Mouse (Mus musculus): ENCODE measurements at regions not wholly inside any gene's neighbourhood (a gene's known extent, or its start where the extent isn't known, plus 50 kb on each side); places are given as distances from the start of the nearest gene placed in this dataset.

DNA sequence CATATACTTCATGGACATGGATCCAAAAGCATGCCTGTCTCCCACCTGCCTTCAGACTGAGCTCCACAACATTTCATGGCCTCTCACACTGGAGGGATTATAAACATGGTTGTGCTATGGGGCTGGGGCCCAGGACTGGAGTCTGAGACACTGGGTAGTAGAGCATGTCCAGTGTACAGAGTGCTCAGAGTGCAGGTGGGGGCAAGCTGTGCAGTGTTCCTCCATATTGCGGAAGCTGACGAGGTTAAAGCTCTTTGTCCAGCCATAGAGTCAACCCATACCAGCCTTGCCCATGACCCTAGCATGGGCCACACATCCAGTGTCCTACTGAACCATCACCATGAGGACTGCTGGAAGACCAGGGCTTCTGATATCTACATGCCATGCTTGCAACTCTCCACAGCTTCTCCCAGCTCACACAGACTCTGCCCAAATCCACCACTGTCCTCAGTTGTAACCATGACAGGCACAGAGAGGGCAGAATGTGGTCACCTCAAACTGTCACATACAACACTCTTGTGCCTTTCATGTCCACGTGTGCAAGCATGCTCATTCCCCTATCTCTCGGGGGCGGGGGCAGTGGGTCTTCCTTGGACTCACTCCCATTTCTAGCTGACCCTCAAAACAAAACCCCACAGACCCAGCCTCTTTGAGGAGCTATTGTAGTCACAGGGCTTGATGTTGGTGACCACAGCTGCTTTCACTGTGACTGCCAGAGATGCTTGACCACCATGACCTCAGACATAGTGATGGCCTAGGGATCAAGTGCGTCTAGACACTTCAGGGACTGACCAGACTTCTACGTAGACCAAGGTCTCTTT, 55.9 kb downstream of the Tmem121 start:
- DNase-seq (ENCODE audit: low read depth, low spot score) = peak; percentile 82

DNA sequence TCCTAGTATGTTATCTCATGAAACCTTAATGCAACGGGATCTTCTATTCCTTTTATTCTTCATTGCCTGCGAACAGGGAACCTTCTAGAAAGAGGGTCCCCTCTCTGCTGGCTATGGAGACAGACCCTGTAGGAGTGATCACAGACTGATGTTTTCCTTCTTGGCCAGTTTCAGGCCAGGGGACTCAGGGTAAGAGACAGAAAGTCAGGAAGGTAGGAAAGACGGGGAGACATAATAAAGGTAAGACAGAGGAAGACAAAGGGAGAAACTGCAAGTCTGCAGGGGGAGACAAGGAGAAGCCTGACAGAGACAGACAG, 56.4 kb downstream of the Tmem121 start:
- DNase-seq (ENCODE audit: low read depth, low spot score) = no peak

DNA sequence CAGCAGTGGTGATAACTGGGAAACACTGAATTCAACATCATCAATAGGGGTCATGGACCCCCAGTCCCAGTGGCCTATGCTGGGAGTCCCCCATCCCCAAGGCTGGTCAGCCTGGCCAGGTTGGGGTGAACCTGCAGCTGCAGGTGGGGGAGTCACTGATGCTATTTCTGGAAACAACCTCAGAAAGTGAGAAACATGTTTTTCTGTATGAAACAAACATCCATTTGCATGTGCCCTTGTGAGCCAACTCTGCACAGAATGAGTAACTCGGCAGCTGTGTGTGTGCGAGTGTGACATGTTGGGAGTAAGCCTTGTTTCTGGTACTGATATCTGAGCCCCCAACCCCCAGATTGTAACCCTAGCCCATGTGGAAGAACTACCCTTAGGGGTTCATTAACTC, 59.0 kb downstream of the Tmem121 start:
- DNase-seq (ENCODE audit: low read depth, low spot score) = peak; percentile 95

DNA sequence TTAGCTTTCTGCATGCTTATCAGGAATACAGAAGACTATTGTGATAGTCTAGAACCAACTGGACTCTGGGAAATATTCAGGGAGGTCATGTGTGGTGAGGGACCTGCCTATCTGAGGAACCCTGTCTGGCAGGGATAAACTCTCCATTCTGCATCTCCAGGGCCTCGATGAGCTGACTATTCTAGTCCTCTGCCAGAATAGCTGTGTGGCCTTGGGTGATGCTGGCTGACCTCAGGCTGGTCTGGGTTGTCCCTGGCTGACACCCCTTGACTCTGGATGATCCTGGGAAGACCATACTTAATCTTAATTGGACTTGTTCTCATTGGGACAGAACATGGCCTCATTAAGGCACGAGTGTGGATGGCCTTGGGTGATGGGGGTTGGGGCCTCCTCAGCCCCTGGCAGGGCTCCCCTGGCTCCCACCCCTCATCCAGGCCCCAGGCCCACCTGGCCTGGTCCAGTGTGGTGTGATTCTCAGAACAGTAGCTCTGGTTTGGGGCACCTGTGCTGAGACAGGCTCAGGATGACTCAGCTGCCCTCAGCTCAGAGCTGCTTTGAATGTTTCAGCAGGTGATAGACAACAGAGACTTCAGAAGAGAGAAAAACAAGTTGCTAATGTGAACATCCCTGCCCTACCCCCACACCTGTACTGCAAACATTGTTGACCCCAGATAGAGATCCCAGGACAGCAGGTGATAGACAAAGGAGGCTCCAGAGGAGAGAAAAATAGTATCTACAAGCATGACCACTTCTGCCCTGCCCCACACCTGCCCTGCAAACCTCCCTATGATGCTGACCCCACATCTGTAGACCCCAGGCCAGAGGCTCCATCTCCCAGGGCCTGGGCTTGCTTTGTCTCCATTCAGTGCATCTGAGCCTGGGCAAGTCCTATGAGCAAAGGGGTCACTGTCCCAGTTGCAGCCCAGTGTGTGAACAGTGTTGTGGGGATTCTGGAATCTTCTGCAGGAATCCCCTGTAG, 68.0 kb downstream of the Tmem121 start:
- peak; percentile 90 for DNase-seq (ENCODE audit: low read depth, low spot score)

DNA sequence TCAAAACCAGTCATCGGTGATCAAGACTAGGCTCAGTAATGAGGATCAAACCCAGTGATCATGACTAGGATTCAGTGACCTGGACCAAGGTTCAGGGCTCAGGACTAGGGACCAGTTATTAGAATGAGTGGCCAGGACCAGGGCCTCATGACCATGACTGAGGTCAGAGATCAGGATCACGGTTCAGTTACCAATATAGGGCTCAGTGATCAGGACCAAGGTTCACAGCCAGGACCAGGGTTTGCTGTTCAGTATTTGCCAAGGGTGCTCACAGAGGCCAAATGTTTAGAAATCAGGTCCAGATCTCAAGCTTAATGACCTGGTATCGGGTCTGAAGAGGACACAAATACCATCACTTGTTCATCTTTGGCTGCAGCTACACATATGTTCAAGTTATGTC, 69.6 kb downstream of the Tmem121 start:
- DNase-seq (ENCODE audit: low read depth, low spot score) = no peak

DNA sequence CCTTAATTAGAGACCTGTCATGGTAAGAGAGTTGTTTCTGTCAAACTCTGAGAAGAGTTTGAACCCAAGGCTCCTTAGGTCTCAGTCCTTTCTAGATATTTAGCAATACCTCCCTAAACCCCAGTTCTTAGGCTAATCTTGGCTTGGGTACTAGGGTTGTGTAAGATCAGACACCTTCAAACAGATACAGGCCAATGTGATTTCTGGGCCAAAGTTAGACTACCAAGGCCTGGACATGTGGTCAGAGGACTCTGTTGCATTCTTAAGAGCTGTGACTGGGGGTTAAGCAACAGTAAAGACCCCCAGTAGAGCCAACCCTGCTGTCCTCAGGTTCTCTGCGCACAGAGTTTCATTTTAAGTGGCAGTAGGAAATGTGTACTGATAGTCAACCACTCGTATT, 70.9 kb downstream of the Tmem121 start:
- peak; percentile 47 for DNase-seq (ENCODE audit: low read depth, low spot score)

DNA sequence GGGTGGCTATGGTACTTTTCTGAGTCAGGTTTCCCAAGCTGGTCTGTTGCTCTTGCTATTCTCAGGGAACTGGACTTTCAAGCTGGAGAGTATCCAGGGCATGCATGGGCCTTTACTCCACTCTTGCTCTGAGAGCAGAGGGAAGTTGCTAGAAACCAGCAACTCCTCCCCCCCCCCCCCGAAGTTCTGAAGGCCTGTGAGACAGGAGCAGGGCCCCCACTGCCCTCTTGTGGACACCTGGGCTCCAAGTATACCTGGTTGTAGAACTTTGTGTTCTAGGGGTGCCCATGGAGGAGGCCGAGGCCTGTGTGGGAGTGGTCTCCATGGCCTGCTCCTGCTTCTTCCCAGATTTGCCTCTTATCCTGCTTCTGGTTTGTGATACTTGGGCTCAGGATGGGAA, 71.5 kb downstream of the Tmem121 start:
- peak; percentile 84 for DNase-seq (ENCODE audit: low read depth, low spot score)

DNA sequence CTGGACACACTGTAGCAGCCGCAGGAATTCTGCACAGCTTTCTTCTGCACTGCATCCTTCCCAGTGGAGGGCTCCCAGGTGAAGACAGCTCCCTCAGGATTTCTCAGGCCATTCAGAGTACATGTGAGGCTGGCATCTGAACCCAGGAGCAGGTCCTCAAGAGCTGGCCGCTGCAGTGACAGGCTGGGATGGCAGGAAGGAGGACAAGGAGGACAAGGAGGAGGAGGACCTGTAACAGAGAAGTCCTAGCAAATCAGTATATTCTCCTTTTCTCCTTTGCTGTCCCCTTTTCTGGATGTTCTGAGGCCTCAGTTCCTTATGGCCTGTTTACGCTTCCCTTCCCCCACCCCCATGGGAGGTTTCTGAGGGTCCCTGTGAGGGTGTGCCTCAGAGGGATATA, 73.7 kb downstream of the Tmem121 start:
- no peak for DNase-seq (ENCODE audit: low read depth, low spot score)

DNA sequence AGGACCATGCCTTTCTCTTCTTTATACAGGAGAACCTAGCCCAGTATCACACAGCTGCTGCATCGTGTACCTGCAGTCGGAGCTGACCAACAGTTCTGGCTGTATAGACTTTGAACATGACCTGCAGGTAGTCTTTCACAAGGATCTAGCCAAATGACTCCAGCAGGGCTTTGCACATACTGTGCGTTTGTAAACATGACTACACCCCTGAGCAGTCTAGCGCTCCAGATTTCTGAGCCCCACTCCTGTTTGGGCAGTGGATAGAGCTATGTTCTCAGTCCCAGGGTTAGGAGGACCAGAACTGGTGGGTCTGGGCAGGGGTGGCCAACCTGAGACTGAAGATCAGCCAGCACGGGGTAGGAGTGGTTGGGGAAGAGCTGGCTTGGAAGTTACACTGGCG, 74.6 kb downstream of the Tmem121 start:
- DNase-seq (ENCODE audit: low read depth, low spot score) = no peak

DNA sequence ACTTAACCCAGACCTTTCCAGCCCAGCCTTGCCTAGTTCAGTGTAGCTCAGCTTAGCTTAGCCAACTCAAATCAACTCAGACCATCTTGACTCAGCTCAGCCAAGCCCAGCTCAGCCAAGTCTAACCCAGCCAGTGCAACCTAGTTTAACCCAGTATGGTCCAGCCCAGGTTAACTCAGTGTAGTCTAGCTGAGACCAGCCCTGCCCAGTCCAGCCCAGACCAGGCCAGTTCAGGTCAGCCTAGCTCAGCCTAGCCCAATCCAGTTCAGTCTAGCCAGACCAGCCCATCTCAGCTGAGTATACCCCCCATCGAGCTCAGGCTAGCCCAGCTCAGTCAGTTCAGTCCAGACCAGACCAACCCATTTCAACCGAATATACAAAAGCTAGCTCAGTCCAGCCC, 90.2 kb downstream of the Tmem121 start:
- DNase-seq (ENCODE audit: low read depth, low spot score) = no peak

DNA sequence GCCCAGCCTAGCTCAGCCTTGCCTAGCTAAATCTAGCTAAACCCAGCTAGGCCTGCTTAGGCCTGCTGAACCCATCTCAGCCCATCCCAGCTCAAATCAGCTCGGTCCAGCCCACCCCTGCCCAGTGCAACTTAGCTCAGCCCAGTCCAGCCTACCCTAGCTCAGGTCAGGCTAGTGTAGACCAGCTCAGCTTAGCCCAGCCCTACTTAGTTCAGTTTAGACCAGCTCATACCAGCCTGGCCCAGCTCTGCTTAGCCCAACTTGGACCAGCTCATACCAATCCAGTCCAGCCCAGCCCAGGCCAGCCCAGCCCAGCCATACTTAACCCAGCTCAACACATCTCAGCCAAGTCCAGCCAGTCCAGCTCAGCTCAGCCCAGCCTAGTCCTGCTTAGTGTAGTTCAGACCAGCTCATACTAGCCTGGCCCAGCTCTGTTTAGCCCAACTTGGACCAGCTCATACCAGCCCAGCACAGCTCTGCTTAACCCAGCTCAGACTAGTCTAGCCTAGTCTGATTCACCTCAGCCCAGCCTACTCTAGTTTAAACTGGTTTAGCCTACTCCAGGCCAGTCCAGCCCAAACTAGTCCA, 90.7 kb downstream of the Tmem121 start:
- DNase-seq (ENCODE audit: low read depth, low spot score) = no peak

DNA sequence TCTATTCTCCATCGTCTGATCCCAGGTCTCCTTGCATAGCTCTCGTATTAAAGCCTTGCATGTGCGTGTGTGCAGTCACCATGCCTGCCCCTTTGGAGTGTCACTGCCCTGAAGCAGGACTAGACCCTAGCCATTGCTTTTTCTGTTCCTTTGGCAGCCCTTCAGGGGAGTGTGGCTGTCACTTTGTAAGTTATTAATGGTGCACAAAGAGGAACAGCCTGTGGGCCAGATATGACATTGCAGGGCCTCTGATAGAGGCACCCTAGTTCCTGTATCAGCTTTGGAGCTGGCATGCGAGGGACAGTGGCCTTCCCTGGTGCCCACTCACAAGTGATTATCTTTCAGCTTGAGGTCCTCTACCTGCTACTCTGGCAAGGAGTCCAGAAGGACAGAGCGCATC, 92.0 kb downstream of the Tmem121 start:
- peak; percentile 81 for DNase-seq (ENCODE audit: low read depth, low spot score)

DNA sequence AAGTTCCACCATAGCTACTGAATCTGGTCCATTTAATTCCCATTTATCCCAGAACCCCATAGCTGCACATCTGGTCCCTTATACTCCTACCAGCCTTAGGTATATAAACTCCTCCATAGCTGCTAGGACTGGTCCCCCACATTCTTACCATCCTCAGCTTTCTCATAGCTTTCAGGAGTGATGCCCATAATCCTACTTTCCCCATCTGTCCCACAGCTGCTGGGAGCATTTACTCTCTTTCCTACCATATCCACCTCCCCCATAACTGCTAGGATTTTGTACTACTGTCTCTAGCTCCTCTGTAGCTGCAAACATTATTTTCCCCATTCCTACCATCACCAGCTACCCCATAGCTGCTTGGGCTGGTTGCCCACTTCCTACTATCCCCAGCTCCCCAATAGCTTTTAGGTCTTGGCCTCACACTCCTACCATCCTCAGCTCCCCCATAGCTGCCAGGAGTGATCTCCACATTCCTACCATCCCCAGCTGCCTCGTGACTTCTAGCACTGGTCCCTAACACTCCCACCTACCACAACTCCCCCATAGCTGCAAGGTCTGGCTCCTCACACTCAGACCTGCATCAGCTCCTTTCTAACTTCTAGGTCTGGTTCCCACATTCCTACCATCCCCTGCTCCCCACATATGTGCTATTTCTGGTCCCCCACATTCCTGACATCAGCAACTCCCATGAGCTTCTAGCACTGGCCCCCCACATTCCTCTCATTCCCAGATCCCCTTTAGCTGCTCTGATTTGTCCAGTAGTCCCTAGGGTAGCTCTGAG, 106.5 kb downstream of the Tmem121 start:
- peak; percentile 41 for DNase-seq (ENCODE audit: low read depth, low spot score)

DNA sequence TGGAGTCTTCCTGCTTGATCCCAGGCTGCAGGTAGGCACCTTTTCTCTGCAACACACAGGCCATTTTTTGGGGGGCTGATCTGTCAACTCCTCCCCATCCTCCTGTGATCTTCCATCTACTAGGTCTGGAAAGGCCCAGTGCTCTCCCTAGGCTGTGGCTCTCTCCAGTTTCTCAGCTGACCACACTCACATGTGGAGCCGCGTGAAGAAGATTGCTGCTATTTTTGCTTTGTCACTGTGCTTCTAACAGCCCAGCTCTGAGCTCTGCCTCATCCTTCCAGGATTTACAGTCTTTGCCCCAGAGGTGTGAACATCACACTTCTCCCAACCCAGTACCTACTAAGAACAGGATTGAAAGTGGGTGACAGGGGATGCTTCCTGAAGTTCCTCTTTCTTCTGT, 110.2 kb downstream of the Tmem121 start:
- no peak for DNase-seq (ENCODE audit: low read depth, low spot score)

DNA sequence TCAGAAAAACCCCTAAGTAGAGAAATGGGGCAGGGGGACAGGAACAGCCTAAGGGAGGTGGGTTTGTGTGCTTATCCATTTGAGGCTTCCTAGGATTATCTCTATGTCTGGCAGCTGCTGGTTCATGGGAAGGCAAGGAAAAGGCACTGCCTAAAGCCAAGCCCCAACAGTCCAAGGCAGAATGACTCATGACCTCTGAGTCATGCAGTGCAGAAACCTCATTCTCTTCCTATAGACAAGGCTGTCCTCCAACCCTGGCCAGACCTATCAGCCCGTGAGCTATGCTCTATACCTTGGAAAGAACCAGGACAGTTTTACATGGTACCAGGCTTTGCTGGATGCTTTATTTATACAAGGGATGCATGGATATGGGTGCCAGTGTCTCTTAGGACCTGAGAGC, 120.2 kb downstream of the Tmem121 start:
- DNase-seq (ENCODE audit: low read depth, low spot score) = no peak

DNA sequence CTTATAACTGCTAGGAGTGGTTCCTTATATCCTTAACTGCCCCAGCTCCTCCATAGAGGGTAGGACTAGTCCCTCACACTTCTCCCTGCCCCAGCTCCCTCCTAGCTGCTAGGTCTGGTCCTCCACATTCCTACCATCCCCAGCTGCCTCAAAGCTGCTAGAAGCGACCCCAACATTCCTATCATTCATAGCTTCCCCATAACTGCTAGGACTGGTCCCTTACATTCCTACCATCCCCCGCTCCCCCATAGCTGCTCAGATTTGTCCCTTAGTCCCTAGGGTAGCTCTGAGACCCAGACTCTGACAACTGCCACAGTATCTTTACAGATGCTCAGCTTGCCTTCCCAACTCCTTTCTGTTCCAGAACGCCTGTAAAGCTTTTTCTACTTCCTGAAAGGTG, 127.6 kb downstream of the Tmem121 start:
- no peak for DNase-seq (ENCODE audit: low read depth, low spot score)

DNA sequence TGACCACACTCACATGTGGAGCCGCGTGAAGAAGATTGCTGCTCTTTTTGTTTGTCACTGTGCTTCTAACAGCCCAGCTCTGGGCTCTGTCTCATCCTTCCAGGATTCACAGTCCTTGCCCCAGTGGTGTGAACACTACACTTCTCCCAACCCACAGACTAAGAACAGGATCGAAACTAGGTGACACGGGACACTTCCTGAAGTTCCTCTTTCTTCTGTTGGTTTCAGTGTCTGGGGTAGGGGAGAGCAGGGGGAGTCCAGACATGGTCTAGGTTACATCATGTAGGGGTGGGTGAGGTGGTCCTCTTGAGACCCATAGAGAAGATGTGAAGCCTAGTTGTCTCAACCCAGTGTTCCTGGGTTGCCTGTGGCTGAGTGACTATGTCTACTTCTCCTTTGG, 128.9 kb downstream of the Tmem121 start:
- DNase-seq (ENCODE audit: low read depth, low spot score) = peak; percentile 44

DNA sequence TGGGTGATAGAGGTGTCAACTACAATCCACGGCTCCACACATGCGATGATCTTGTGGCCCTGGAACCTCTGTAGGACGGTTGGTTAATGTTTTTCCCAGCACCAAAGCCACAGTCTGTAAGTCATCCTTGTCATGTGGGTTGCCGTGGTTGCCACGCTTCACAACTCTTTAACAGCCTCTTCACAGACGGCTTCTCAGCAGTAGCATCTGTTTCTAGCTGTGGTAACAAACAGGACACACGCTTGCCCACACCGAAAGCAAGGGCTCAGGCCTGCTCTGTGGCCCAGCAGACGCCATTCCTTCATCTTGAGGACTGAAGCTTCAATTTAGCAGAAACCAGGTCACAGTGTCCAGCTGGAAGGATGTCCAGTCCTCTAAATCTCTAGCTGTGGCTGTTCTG, 135.4 kb downstream of the Tmem121 start:
- DNase-seq (ENCODE audit: low read depth, low spot score) = no peak

DNA sequence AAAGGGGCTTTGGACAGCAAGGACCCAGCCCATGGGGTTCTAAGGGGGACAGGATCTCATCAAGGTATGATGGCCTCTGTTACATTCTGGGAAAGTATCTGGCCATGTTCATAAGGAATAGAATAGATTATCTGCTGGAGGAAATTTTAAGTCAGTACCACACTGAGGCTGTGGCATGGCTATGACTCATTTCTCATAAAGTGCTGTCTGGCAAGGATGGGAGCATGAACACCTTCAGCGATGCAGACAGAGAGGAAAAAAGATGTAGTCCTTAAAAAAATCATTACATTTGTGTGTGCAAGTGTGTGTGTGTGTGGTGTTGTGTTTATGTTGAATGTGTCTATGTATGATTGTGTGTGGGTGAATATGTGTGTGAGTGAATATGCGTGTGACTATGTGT, 136.4 kb downstream of the Tmem121 start:
- no peak for DNase-seq (ENCODE audit: low read depth, low spot score)

DNA sequence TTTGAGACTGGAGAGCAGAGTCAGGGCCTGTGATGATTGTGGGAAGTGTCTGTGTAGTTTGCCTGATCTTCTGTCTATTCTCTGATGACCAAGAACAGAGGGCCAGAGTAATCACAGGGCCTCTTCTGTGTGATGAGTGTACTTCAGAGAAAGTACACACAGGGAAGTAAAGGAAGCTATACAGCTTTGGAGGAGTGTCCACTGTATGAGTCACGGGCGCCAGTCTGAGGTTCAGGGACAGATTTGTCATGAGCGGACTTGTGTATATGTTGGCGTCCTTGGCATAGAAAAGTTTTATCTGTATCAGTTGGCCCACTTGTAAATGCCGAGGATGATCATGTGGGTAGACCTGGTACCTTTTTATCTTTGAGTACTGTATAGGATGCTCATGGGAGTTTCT, 142.1 kb downstream of the Tmem121 start:
- no peak for DNase-seq (ENCODE audit: low read depth, low spot score)

DNA sequence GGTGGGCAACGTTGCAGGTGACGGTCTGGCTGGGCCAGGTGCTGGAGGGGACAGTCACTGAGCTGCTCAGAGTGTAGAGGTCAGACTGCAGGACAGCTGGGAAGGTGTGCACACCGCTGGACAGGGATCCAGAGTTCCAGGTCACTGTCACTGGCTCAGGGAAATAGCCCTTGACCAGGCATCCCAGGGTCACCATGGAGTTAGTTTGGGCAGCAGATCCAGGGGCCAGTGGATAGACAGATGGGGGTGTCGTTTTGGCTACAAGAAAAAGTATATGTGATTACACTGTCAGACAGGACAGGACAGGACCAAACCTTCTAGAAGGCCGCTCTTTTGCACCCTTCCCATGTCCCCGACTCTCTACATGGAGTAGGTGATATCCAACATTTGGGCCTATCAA, 144.5 kb downstream of the Tmem121 start:
- no peak for DNase-seq (ENCODE audit: low read depth, low spot score)

DNA sequence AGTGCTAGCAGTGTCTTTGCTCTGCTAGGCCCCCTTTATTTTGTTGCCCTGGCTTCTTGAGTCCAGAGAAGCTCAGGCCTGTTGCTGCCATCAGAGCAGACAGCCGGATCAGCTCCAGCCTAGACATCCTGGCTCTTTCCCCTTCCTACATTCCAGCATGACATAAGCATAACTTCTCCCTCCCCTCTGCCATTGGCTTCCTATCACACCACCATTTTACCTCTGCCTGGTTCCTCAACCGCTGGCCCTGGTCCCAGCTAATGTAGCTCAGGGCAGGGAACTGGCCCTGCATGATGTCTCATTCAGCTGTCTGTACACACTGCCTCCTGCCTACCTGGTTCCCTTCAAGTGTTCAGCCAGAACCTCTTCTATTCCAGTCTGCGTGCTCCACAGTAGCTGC, 146.5 kb downstream of the Tmem121 start:
- no peak for DNase-seq (ENCODE audit: low read depth, low spot score)

Data from A20 (cell line).